Mouse (Mus musculus) C2C12 (cell line): ENCODE results near the gene Cfap43. TPM values are rescaled to one million over a fixed set of nuclear protein-coding genes. Genes with fewer than 3 reads are reported as not detected.

Source experiments
- H3K27me3 ChIP-seq: one replicate; pipeline ENCODE4 v1.6.1; 2011; ENCODE audit not compliant: control insufficient read depth, insufficient read depth, insufficient read length
- H3K36me3 ChIP-seq: one replicate; pipeline ENCODE4 v1.6.1; 2011; ENCODE audit not compliant: control insufficient read depth, insufficient read depth
- H3K4me3 ChIP-seq: one replicate; pipeline ENCODE4 v1.5.1; 2011; ENCODE audit warnings: mild to moderate bottlenecking, control low read depth; ENCODE audit not compliant: poor library complexity, insufficient read depth, severe bottlenecking
- H3K79me2 ChIP-seq: one replicate; pipeline ENCODE4 v1.6.1; 2011; ENCODE audit not compliant: control insufficient read depth, insufficient read depth
- H3K79me3 ChIP-seq: one replicate; pipeline ENCODE4 v1.6.1; 2011; ENCODE audit warnings: low read depth, control low read depth
- H3ac ChIP-seq: one replicate; pipeline ENCODE3; 2011; ENCODE audit warnings: low read depth; ENCODE audit not compliant: control insufficient read depth, insufficient read length
- CEBPB ChIP-seq: IDR thresholded peaks from one replicate; pipeline ENCODE4 v1.6.1; 2011; ENCODE audit warnings: low read depth, mild to moderate bottlenecking, control low read depth, moderate library complexity
- CTCF ChIP-seq: IDR thresholded peaks from one replicate; pipeline ENCODE4 v1.5.1; 2011; ENCODE audit not compliant: control insufficient read depth, insufficient read depth, insufficient read length
- FOSL1 ChIP-seq: IDR thresholded peaks from one replicate; pipeline ENCODE4 v1.8.0; 2011; ENCODE audit warnings: mild to moderate bottlenecking, low read length; ENCODE audit not compliant: poor library complexity, insufficient read depth, severe bottlenecking
- MAX ChIP-seq: IDR thresholded peaks from one replicate; pipeline ENCODE4 v1.6.1; 2011; ENCODE audit warnings: mild to moderate bottlenecking, control low read depth
- MYOD1 ChIP-seq: IDR thresholded peaks from one replicate; pipeline ENCODE4 v1.6.1; 2011; ENCODE audit warnings: low read depth; ENCODE audit not compliant: control insufficient read depth, insufficient read length
- MYOG ChIP-seq: IDR thresholded peaks from one replicate; pipeline ENCODE4 v1.6.1; 2011; ENCODE audit not compliant: control insufficient read depth, insufficient read length; ENCODE audit errors: extremely low read depth
- USF1 ChIP-seq: IDR thresholded peaks from one replicate; pipeline ENCODE4 v1.6.1; 2011; ENCODE audit warnings: low read depth, mild to moderate bottlenecking, control low read depth, moderate library complexity
- polyA plus RNA-seq: library from polyadenylated mRNA; unstranded; fragments of >200 nt; fragmentation: generic; extraction: Trizol; gene quantifications from one replicate; pipeline ENCODE4 v1.2.1, GENCODE M21; 2012; ENCODE audit warnings: missing spikeins

The Cfap43 gene
- polyA plus RNA-seq, 1 experiment, result 0.07 TPM

DNA sequence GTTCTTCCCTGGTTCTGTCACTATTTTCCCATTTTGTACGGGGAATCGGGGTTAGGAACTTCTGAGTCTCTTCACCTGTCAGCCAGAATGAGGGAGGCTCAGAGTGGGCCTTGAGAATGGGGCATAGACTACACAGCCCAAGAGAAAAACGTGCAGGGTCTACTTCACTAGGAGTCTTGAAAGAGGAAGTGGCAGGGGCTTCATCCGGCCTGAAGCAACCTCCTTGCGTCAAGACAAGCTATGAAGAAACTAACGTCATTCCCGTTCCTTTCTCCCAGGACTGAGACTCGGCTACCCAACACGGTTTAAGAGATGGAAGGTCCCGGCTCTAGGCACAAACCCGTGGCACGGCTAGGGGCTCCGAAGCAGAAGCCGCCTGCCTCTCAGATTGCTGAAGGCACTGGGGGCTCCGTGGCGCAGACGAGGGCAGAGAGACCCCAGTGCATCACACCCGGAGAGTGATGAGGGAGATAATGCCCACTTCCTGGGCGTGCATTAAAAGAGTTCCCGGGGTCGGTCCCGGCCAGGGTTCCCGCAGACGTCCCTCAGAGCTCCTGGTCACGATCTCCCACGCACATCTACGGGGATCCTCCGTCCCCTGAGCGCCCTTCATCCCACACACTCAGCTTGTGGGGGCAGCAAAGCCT lies 509 bp downstream of the Cfap43 start:
- peak overlapping the region; percentile 74 for H3K4me3 ChIP-seq
- TF ChIP-seq MYOD1 (no peak), MYOG (no peak), CEBPB (no peak), MAX (no peak), USF1 (no peak), FOSL1 (no peak), CTCF (no peak)
- H3K27me3 ChIP-seq, result no peaks in the 10 kb centered on the region
- peak overlapping the region; percentile 99 for H3ac ChIP-seq
- peaks cover 22% of the 10 kb centered on the region for H3K36me3 ChIP-seq
- peaks cover 55% of the 10 kb centered on the region for H3K79me2 ChIP-seq
- H3K79me3 ChIP-seq, result peaks cover 53% of the 10 kb centered on the region

DNA sequence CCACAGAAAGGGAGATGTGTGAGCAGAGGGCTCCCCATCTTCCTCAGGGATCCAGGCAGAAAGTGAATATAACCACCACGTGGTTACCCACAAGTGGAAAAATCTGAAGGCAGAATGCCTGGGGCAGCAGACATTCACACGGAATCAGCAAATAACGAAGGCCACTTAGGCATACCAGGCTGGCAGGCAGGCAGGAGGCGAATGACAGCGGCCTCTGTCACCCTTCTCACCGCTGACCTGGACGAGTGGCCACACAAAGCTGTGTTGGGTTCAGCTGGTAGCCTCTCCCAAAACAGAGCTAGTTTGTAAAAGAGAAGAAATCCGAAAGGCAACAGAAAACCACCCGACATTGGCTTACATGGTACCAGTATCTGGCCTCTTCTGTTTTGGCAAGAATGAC lies 1.1 kb downstream of the Cfap43 start:
- Histone ChIP-seq H3K79me2 (peaks cover 61% of the 10 kb centered on the region), H3K27me3 (no peaks in the 10 kb centered on the region), H3K36me3 (peaks cover 28% of the 10 kb centered on the region), H3ac (peak overlapping the region; percentile 99), H3K4me3 (peak overlapping the region; percentile 74), H3K79me3 (peaks cover 59% of the 10 kb centered on the region)
- TF ChIP-seq USF1, result peak; percentile 47
- peak; percentile 24 for TF ChIP-seq MAX
- TF ChIP-seq FOSL1, result no peak
- no peak for TF ChIP-seq CTCF
- no peak for TF ChIP-seq CEBPB

DNA sequence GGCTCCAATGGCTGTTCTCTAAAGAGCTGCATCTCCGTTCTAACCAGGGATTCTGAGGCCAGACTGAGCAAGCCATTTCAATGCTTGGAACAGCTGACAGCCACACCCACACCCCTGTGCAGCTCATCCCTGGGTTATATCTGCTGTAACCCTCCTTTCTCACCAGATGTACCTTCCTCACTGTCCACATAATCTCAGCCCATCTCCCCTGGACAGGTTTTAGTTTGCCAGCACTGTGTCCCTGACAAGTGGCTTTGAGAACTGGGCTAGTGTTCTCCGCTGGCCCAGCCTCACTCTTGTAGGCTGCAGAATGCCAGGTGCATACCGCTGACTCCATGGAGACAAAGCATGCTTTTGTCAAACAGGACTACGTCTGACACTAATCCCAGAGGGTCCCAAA lies 1.7 kb downstream of the Cfap43 start:
- Histone ChIP-seq H3ac (peak overlapping the region; percentile 99), H3K79me3 (peaks cover 63% of the 10 kb centered on the region), H3K79me2 (peaks cover 67% of the 10 kb centered on the region), H3K36me3 (peaks cover 32% of the 10 kb centered on the region), H3K4me3 (peak overlapping the region; percentile 74), H3K27me3 (no peaks in the 10 kb centered on the region)
- no peak for TF ChIP-seq FOSL1
- TF ChIP-seq MYOD1, result peak; percentile 16

- TF ChIP-seq MYOD1, result no peak
- TF ChIP-seq MAX, result no peak
- TF ChIP-seq CEBPB, result no peak
- TF ChIP-seq USF1, result no peak
- TF ChIP-seq CTCF, result no peak
- TF ChIP-seq FOSL1, result no peak
- peaks cover 89% of the 10 kb centered on the region for H3K79me2 ChIP-seq
- no peak overlapping the region for H3K4me3 ChIP-seq
Measured at GRCm38 (mm10) chr19:47915251-47915650, 3.8 kb downstream of the Cfap43 start.

GRCm38 (mm10) chr19:47914191-47914590 lies 4.9 kb downstream of the Cfap43 start:
- Histone ChIP-seq H3K79me3 (peaks cover 88% of the 10 kb centered on the region), H3K4me3 (no peak overlapping the region), H3ac (no peak overlapping the region), H3K27me3 (no peaks in the 10 kb centered on the region), H3K79me2 (peaks cover 99% of the 10 kb centered on the region), H3K36me3 (peaks cover 60% of the 10 kb centered on the region)
- TF ChIP-seq CEBPB, result no peak
- TF ChIP-seq MAX, result no peak
- no peak for TF ChIP-seq MYOD1

More at GRCm38 (mm10) chr19:47915251-47915650, 3.8 kb downstream of the Cfap43 start:
- H3K27me3 ChIP-seq, result no peaks in the 10 kb centered on the region
- H3ac ChIP-seq, result no peak overlapping the region
- peaks cover 81% of the 10 kb centered on the region for H3K79me3 ChIP-seq
- H3K36me3 ChIP-seq, result peaks cover 53% of the 10 kb centered on the region

GRCm38 (mm10) chr19:47913344-47913743 lies 5.7 kb downstream of the Cfap43 start:
- Histone ChIP-seq H3ac (no peak overlapping the region), H3K27me3 (no peaks in the 10 kb centered on the region), H3K79me3 (peaks cover 89% of the 10 kb centered on the region), H3K36me3 (peaks cover 65% of the 10 kb centered on the region), H3K4me3 (no peak overlapping the region), H3K79me2 (peaks cover 100% of the 10 kb centered on the region)
- TF ChIP-seq CTCF (no peak), MYOG (no peak), FOSL1 (no peak), CEBPB (no peak), USF1 (no peak), MYOD1 (no peak), MAX (no peak)
